In genomic region chr11:27105920-27106319, GRCm38 (mm10) we compare ENCODE assay signal across 18 mouse cellular contexts.
DNase-seq lines count a peak whose midpoint lies in the region; ATAC-seq lines count a peak whose summit lies in the region.
"Had no signal": no experiment of that assay in that cellular context is flagged by ENCODE, and none has a peak within 500 bp of the region (broad histone marks: within the 10 kb centered on the region; RNA-seq: fewer than 3 reads in every experiment).

No protein-coding gene starts in this region.

- H3K27me3 ChIP-seq in hindbrain, embryonic 16.5 days (replicated peaks; ENCODE audit: control insufficient read depth, insufficient read depth, low read length) = no peaks in the 10 kb centered on the region
- H3K27me3 ChIP-seq in hindbrain, embryonic 11.5 days (ENCODE audit: control insufficient read depth, insufficient read depth, low read length) = no peaks in the 10 kb centered on the region
- H3K27me3 ChIP-seq in midbrain, embryonic 13.5 days = no peaks in the 10 kb centered on the region
- H3K27me3 ChIP-seq: CH12.LX; hindbrain, embryonic 13.5 days; lung, embryonic 15.5 days; neural tube, embryonic 15.5 days had no signal

- no peak overlapping the region for H3K4me2 ChIP-seq in hindbrain, embryonic 16.5 days (ENCODE audit: low read length)
- no peak overlapping the region for H3K4me2 ChIP-seq in hindbrain, embryonic 11.5 days (replicated peaks; ENCODE audit: low read depth, low read length)
- no peak overlapping the region for H3K4me2 ChIP-seq in midbrain, embryonic 13.5 days (replicated peaks)
- H3K4me2 ChIP-seq: hindbrain, embryonic 13.5 days; lung, embryonic 15.5 days; neural tube, embryonic 15.5 days had no signal

- H3K4me1 ChIP-seq in hindbrain, embryonic 16.5 days (ENCODE audit: control insufficient read depth, insufficient read depth, low read depth, low read length) = no peaks in the 10 kb centered on the region
- H3K4me1 ChIP-seq in hindbrain, embryonic 11.5 days (replicated peaks; ENCODE audit: control insufficient read depth, insufficient read depth, low read length) = no peaks in the 10 kb centered on the region
- no peaks in the 10 kb centered on the region for H3K4me1 ChIP-seq in midbrain, embryonic 13.5 days (replicated peaks)
- H3K4me1 ChIP-seq: hindbrain, embryonic 13.5 days; lung, embryonic 15.5 days; neural tube, embryonic 15.5 days had no signal

- H3K36me3 ChIP-seq in hindbrain, embryonic 16.5 days (ENCODE audit: control insufficient read depth, insufficient read depth, low read length) = no peaks in the 10 kb centered on the region
- H3K36me3 ChIP-seq in hindbrain, embryonic 11.5 days (ENCODE audit: control insufficient read depth, insufficient read depth, low read length) = no peaks in the 10 kb centered on the region
- H3K36me3 ChIP-seq in midbrain, embryonic 13.5 days = no peaks in the 10 kb centered on the region
- H3K36me3 ChIP-seq: hindbrain, embryonic 13.5 days; lung, embryonic 15.5 days; neural tube, embryonic 15.5 days had no signal

- peak; percentile 24; the same call in 1 of the 2 replicates for ATAC-seq in hindbrain, embryonic 16.5 days
- ATAC-seq in hindbrain, embryonic 11.5 days (ENCODE audit: low FRiP score) = no peak
- no peak for ATAC-seq in midbrain, embryonic 13.5 days
- ATAC-seq: activated CD4-positive, CD25-positive, alpha-beta regulatory T cell, adult 4 months had no signal

- H3K9me3 ChIP-seq in hindbrain, embryonic 16.5 days (ENCODE audit: control insufficient read depth, low read length) = no peaks in the 10 kb centered on the region
- H3K9me3 ChIP-seq in hindbrain, embryonic 11.5 days (ENCODE audit: control insufficient read depth, low read length) = no peaks in the 10 kb centered on the region
- no peaks in the 10 kb centered on the region for H3K9me3 ChIP-seq in midbrain, embryonic 13.5 days
- H3K9me3 ChIP-seq: hindbrain, embryonic 13.5 days; lung, embryonic 15.5 days; neural tube, embryonic 15.5 days had no signal

- 51% methylated on average over 5 of the region's 5 CpGs for WGBS in hindbrain, embryonic 16.5 days
- WGBS in hindbrain, embryonic 11.5 days = 82% methylated on average over 5 of the region's 5 CpGs
- WGBS in midbrain, embryonic 13.5 days = 77% methylated on average over 5 of the region's 5 CpGs

- no peak overlapping the region for H3K9ac ChIP-seq in hindbrain, embryonic 16.5 days (ENCODE audit: low read depth, low read length)
- H3K9ac ChIP-seq in hindbrain, embryonic 11.5 days (ENCODE audit: low read depth, low read length) = no peak overlapping the region
- no peak overlapping the region for H3K9ac ChIP-seq in midbrain, embryonic 13.5 days (replicated peaks)
- H3K9ac ChIP-seq: hindbrain, embryonic 13.5 days; lung, embryonic 15.5 days; neural tube, embryonic 15.5 days had no signal

- H3K4me3 ChIP-seq in hindbrain, embryonic 16.5 days (ENCODE audit: low read length) = no peak overlapping the region
- no peak overlapping the region for H3K4me3 ChIP-seq in hindbrain, embryonic 11.5 days (ENCODE audit: low read depth, low read length)
- no peak overlapping the region for H3K4me3 ChIP-seq in midbrain, embryonic 13.5 days (replicated peaks)
- H3K4me3 ChIP-seq: hindbrain, embryonic 13.5 days; left cerebral cortex, adult 2 months; lung, embryonic 15.5 days; neural tube, embryonic 15.5 days had no signal

- H3K27ac ChIP-seq in hindbrain, embryonic 16.5 days (ENCODE audit: low read depth, low read length) = no peak overlapping the region
- no peak overlapping the region for H3K27ac ChIP-seq in hindbrain, embryonic 11.5 days (ENCODE audit: low read depth, low read length)
- no peak overlapping the region for H3K27ac ChIP-seq in midbrain, embryonic 13.5 days
- H3K27ac ChIP-seq: hindbrain, embryonic 13.5 days; left cerebral cortex, adult 2 months; lung, embryonic 15.5 days; neural tube, embryonic 15.5 days had no signal

- peak; percentile 5 to 60 for DNase-seq in adrenal gland, adult (ENCODE audit: inconsistent age in 2 of 2, low spot score in 1 of 2)
- DNase-seq in adrenal gland, postnatal 25 days = no peak
- DNase-seq in hindbrain, embryonic 11.5 days (ENCODE audit: low spot score) = no peak
- DNase-seq in NIH3T3 (ENCODE audit: low read depth) = peak; percentile 16
- DNase-seq in layer of hippocampus, adult 9-10 months (ENCODE audit: low spot score) = peak; percentile 10
- DNase-seq in lung, adult 18-20 months = no peak
- DNase-seq: heart, adult 11 months; kidney, adult 2 months; kidney, postnatal 36 days; retina, postnatal 1 day had no signal

Comparison
In these comparisons a context has a peak if more than half of its experiments do, and no peak if none do; other contexts are left out.
1. DNase-seq: peak in adrenal gland, adult (2 of 2), NIH3T3 (single experiment) and layer of hippocampus, adult 9-10 months (single experiment); none in adrenal gland, postnatal 25 days (single experiment), hindbrain, embryonic 11.5 days (single experiment) and lung, adult 18-20 months (0 of 2).